10 mouse cellular contexts compared by ENCODE assay signal in the genomic region with DNA sequence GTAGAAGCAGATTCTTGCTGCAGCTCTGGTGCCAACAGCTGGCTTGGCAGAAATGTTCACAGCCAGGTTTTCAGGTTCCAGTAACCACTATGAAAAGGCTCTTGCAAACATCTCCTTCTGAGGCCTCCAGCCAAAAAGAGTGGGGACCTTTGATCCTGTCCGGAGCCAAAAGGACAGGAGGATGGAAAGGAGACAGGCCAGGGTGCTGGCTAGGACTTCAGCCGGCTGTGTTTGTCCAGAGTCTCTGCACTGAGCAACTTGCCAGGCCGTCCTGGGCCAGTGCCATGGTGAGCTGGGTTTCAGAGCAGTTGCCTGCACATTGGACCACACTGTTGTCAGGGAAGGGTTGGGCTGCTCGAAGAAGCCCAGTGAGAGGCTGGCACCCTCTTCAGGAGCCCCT. TPM values are rescaled to one million over a fixed set of nuclear protein-coding genes. Genes with fewer than 3 reads are reported as not detected.
DNase-seq lines count a peak whose midpoint lies in the region; ATAC-seq lines count a peak whose summit lies in the region.
"Had no signal": no experiment of that assay in that cellular context is flagged by ENCODE, and none has a peak within 500 bp of the region (broad histone marks: within the 10 kb centered on the region; RNA-seq: fewer than 3 reads in every experiment).

No protein-coding gene starts in this region.

- H3K4me3 ChIP-seq in forebrain, embryonic 12.5 days (replicated peaks): no peak overlapping the region
- no peak overlapping the region for H3K4me3 ChIP-seq in forebrain, embryonic 16.5 days (replicated peaks; ENCODE audit: low read length)
- no peak overlapping the region for H3K4me3 ChIP-seq in forebrain, embryonic 11.5 days (ENCODE audit: low read depth, low read length)
- H3K4me3 ChIP-seq: liver, embryonic 15.5 days had no signal

- peak; percentile 71 for DNase-seq in layer of hippocampus, adult 11-12 months (ENCODE audit: low spot score)
- no peak for DNase-seq in layer of hippocampus, adult 9-10 months (ENCODE audit: low spot score)
- peak; percentile 69 for DNase-seq in fibroblast of lung, adult 2 months (ENCODE audit: low read depth)
- DNase-seq in lung, postnatal 14 days: peak; percentile 38
- DNase-seq in forebrain, embryonic 11.5 days (ENCODE audit: low spot score): no peak
- DNase-seq in urinary bladder, postnatal 36 days (ENCODE audit: low spot score in 2 of 2): no peak

- 0 out of 2 replicates have a peak, but pooled peaks cover 5% of the 10 kb centered on the region for H3K27me3 ChIP-seq in forebrain, embryonic 12.5 days
- H3K27me3 ChIP-seq in forebrain, embryonic 16.5 days (replicated peaks; ENCODE audit: control insufficient read depth, insufficient read depth, low read length): no peaks in the 10 kb centered on the region
- H3K27me3 ChIP-seq in forebrain, embryonic 11.5 days (ENCODE audit: control insufficient read depth, insufficient read depth, low read length): no peaks in the 10 kb centered on the region
- H3K27me3 ChIP-seq: liver, embryonic 15.5 days had no signal

- ATAC-seq in forebrain, embryonic 12.5 days (ENCODE audit: low FRiP score): no peak
- ATAC-seq in forebrain, embryonic 16.5 days: no peak
- ATAC-seq in forebrain, embryonic 11.5 days (replicated peaks; ENCODE audit: low FRiP score): no peak
- ATAC-seq: midbrain, embryonic 16.5 days had no signal

- 0 out of 2 replicates have a peak overlapping the region, but pooled peaks have one; percentile 31 for H3K27ac ChIP-seq in forebrain, embryonic 12.5 days
- no peak overlapping the region for H3K27ac ChIP-seq in forebrain, embryonic 16.5 days (ENCODE audit: low read length)
- H3K27ac ChIP-seq in forebrain, embryonic 11.5 days (ENCODE audit: low read depth, low read length): no peak overlapping the region
- H3K27ac ChIP-seq: liver, embryonic 15.5 days had no signal

- no peaks in the 10 kb centered on the region for H3K36me3 ChIP-seq in forebrain, embryonic 12.5 days (replicated peaks)
- H3K36me3 ChIP-seq in forebrain, embryonic 16.5 days (ENCODE audit: control insufficient read depth, insufficient read depth): no peaks in the 10 kb centered on the region
- H3K36me3 ChIP-seq in forebrain, embryonic 11.5 days (ENCODE audit: control insufficient read depth, insufficient read depth, low read length): no peaks in the 10 kb centered on the region
- H3K36me3 ChIP-seq: liver, embryonic 15.5 days had no signal

- 83% methylated on average over 4 of the region's 4 CpGs for WGBS in forebrain, embryonic 12.5 days
- 78% methylated on average over 4 of the region's 4 CpGs for WGBS in forebrain, embryonic 16.5 days
- 81% methylated on average over 4 of the region's 4 CpGs for WGBS in forebrain, embryonic 11.5 days

- no peak overlapping the region for H3K9ac ChIP-seq in forebrain, embryonic 12.5 days
- no peak overlapping the region for H3K9ac ChIP-seq in forebrain, embryonic 16.5 days (replicated peaks; ENCODE audit: low read depth, low read length)
- H3K9ac ChIP-seq in forebrain, embryonic 11.5 days (ENCODE audit: low read length): no peak overlapping the region
- H3K9ac ChIP-seq: liver, embryonic 15.5 days had no signal

- no peaks in the 10 kb centered on the region for H3K9me3 ChIP-seq in forebrain, embryonic 12.5 days
- H3K9me3 ChIP-seq in forebrain, embryonic 16.5 days (ENCODE audit: control insufficient read depth, low read length): no peaks in the 10 kb centered on the region
- no peaks in the 10 kb centered on the region for H3K9me3 ChIP-seq in forebrain, embryonic 11.5 days (ENCODE audit: control insufficient read depth, low read length)
- H3K9me3 ChIP-seq: liver, embryonic 15.5 days had no signal

- peaks cover 24% of the 10 kb centered on the region for H3K4me1 ChIP-seq in forebrain, embryonic 12.5 days
- peaks cover 18% of the 10 kb centered on the region for H3K4me1 ChIP-seq in forebrain, embryonic 16.5 days (replicated peaks; ENCODE audit: control insufficient read depth, insufficient read depth, low read length)
- no peaks in the 10 kb centered on the region; the same call in 1 of the 2 replicates for H3K4me1 ChIP-seq in forebrain, embryonic 11.5 days (replicated peaks; ENCODE audit: control insufficient read depth, insufficient read depth, low read length)
- H3K4me1 ChIP-seq: liver, embryonic 15.5 days had no signal

- H3K4me2 ChIP-seq in forebrain, embryonic 12.5 days: no peak overlapping the region
- no peak overlapping the region for H3K4me2 ChIP-seq in forebrain, embryonic 16.5 days (ENCODE audit: low read length)
- no peak overlapping the region for H3K4me2 ChIP-seq in forebrain, embryonic 11.5 days (ENCODE audit: low read depth, low read length, severe bottlenecking)
- H3K4me2 ChIP-seq: liver, embryonic 15.5 days had no signal

RNA-seq across cellular contexts. Expression of gene Kcna6, which starts 31.9 kb away (rescaled TPM):
- 5.9 and 6.3 TPM in 2 replicates for polyA plus RNA-seq in forebrain, embryonic 12.5 days (2016; fragmentation: Nextera tagmentation; extraction: Ambion mirVana)
- polyA plus RNA-seq in forebrain, embryonic 16.5 days (2015; fragmentation: Nextera tagmentation; extraction: Ambion mirVana): 14.2 and 16.8 TPM in 2 replicates
- polyA plus RNA-seq in forebrain, embryonic 11.5 days (2014; fragmentation: Nextera tagmentation; extraction: Ambion mirVana): 3.6 and 4.8 TPM in 2 replicates

Comparison
In these comparisons a context has a peak if more than half of its experiments do, and no peak if none do; other contexts are left out.
1. DNase-seq: peak in layer of hippocampus, adult 11-12 months (single experiment), fibroblast of lung, adult 2 months (single experiment) and lung, postnatal 14 days (single experiment); none in layer of hippocampus, adult 9-10 months (single experiment), forebrain, embryonic 11.5 days (single experiment) and urinary bladder, postnatal 36 days (0 of 2).